Mouse (Mus musculus): ENCODE measurements around the gene Zfp655.
A peak's percentile ranks its signal among the peaks of the same experiment; 100 is the strongest.
"Not testable (repeated sequence)": the region's sequence is repeated elsewhere in the genome, so short reads cannot be mapped to it uniquely, and the experiment has no call there.

Zfp655 gene

GRCm38 (mm10) chr5:145231367-145231871, at the start of gene Zfp655:
TSS of gene Zfp655 (plus strand) at chr5:145231715.
- DNase-seq (ENCODE audit: low spot score) = peak; percentile 88

GRCm38 (mm10) chr5:145185244-145185643, 46.3 kb upstream of the Zfp655 start:
- no peak for DNase-seq (ENCODE audit: low spot score)

- DNase-seq (ENCODE audit: low spot score) = no peak
Observed at GRCm38 (mm10) chr5:145189416-145189815, 42.1 kb upstream of the Zfp655 start.

- DNase-seq (ENCODE audit: low spot score) = no peak
Observed at GRCm38 (mm10) chr5:145190373-145190772, 41.1 kb upstream of the Zfp655 start.

GRCm38 (mm10) chr5:145190875-145191798, 40.4 kb upstream of the Zfp655 start:
- peak; percentile 71 for DNase-seq (ENCODE audit: low spot score)

GRCm38 (mm10) chr5:145191962-145192361, 39.6 kb upstream of the Zfp655 start, which contains the start of gene Atp5j2:
TSS of gene Atp5j2 (minus strand) at chr5:145192062.
- no peak for DNase-seq (ENCODE audit: low spot score)

- no peak for DNase-seq (ENCODE audit: low spot score)
Observed at GRCm38 (mm10) chr5:145200387-145200786, 31.1 kb upstream of the Zfp655 start.

- DNase-seq (ENCODE audit: low spot score) = peak; percentile 25
Observed at GRCm38 (mm10) chr5:145201321-145201991, 30.1 kb upstream of the Zfp655 start, which contains the start of gene Zkscan14. TSS of gene Zkscan14 (minus strand) at chr5:145201868.

GRCm38 (mm10) chr5:145202446-145202845, 29.1 kb upstream of the Zfp655 start:
- DNase-seq (ENCODE audit: low spot score) = no peak

GRCm38 (mm10) chr5:145203936-145204691, 27.4 kb upstream of the Zfp655 start, which contains the start of gene Zkscan5:
TSS of gene Zkscan5 (plus strand) at chr5:145204562.
- peak; percentile 80 for DNase-seq (ENCODE audit: low spot score)

- no peak for DNase-seq (ENCODE audit: low spot score)
Observed at GRCm38 (mm10) chr5:145205041-145205440, 26.5 kb upstream of the Zfp655 start.

- DNase-seq (ENCODE audit: low spot score) = no peak
Observed at GRCm38 (mm10) chr5:145207385-145207784, 24.1 kb upstream of the Zfp655 start.

- DNase-seq (ENCODE audit: low spot score) = no peak
Observed at GRCm38 (mm10) chr5:145207954-145208353, 23.6 kb upstream of the Zfp655 start.

- DNase-seq (ENCODE audit: low spot score) = not testable (repeated sequence)
Observed at GRCm38 (mm10) chr5:145208391-145208790, 23.1 kb upstream of the Zfp655 start.

GRCm38 (mm10) chr5:145211340-145211739, 20.2 kb upstream of the Zfp655 start:
- DNase-seq (ENCODE audit: low spot score) = no peak

- no peak for DNase-seq (ENCODE audit: low spot score)
Observed at GRCm38 (mm10) chr5:145212216-145212615, 19.3 kb upstream of the Zfp655 start.

GRCm38 (mm10) chr5:145213505-145213904, 18.0 kb upstream of the Zfp655 start:
- DNase-seq (ENCODE audit: low spot score) = no peak

- DNase-seq (ENCODE audit: low spot score) = no peak
Observed at GRCm38 (mm10) chr5:145214679-145215078, 16.8 kb upstream of the Zfp655 start.

GRCm38 (mm10) chr5:145217746-145218145, 13.8 kb upstream of the Zfp655 start:
- DNase-seq (ENCODE audit: low spot score) = no peak

GRCm38 (mm10) chr5:145218206-145218605, 13.3 kb upstream of the Zfp655 start:
- DNase-seq (ENCODE audit: low spot score) = no peak

GRCm38 (mm10) chr5:145218671-145219070, 12.8 kb upstream of the Zfp655 start:
- no peak for DNase-seq (ENCODE audit: low spot score)

GRCm38 (mm10) chr5:145219981-145220380, 11.5 kb upstream of the Zfp655 start:
- DNase-seq (ENCODE audit: low spot score) = no peak

All from ovary, postnatal 10 days (tissue).